Mouse (Mus musculus) embryonic facial prominence, embryonic 10.5 days (tissue): Measurements from ENCODE around the gene Zswim2. TPM values are rescaled to one million over a fixed set of nuclear protein-coding genes. Genes with fewer than 3 reads are reported as not detected.
A peak's percentile ranks its signal among the peaks of the same experiment; 100 is the strongest.
"Not testable (repeated sequence)": the region's sequence is repeated elsewhere in the genome, so short reads cannot be mapped to it uniquely, and the experiment has no call there.

Source experiments
- DNase-seq: peaks from one replicate; pipeline ENCODE4 v3.0.0-alpha.2; 2017; ENCODE audit warnings: low spot score
- H3K27ac ChIP-seq: fragments of 300-500 bp; sonication (generic); replicated peaks from 2 replicates; pipeline ENCODE4 v1.5.1; 2016; ENCODE audit warnings: mild to moderate bottlenecking
- H3K27me3 ChIP-seq: fragments of 300-500 bp; sonication (generic); replicated peaks from 2 replicates; pipeline ENCODE4 v1.6.1; 2016; ENCODE audit warnings: low read depth, mild to moderate bottlenecking; ENCODE audit not compliant: poor library complexity, severe bottlenecking
- H3K36me3 ChIP-seq: fragments of 300-500 bp; sonication (generic); replicated peaks from 2 replicates; pipeline ENCODE4 v1.6.1; 2016; ENCODE audit warnings: mild to moderate bottlenecking, moderate library complexity
- H3K4me1 ChIP-seq: fragments of 300-500 bp; sonication (generic); 2 replicates; pipeline ENCODE4 v1.6.1; 2016
- H3K4me3 ChIP-seq: fragments of 300-500 bp; sonication (generic); 2 replicates; pipeline ENCODE4 v1.5.1; 2016; ENCODE audit warnings: mild to moderate bottlenecking, moderate library complexity
- H3K9me3 ChIP-seq: fragments of 300-500 bp; sonication (generic); 2 replicates; pipeline ENCODE4 v1.6.1; 2016; ENCODE audit warnings: mild to moderate bottlenecking
- WGBS: fragments of 180-500 bp; shearing (Covaris S2); methylation state at CpG from one replicate; pipeline ENCODE4 v1.1.7; 2016; 5-methylcytosine and 5-hydroxymethylcytosine counted together
- polyA plus RNA-seq: library from polyadenylated mRNA; unstranded; fragments of >200 nt; fragmentation: Nextera tagmentation; extraction: Ambion mirVana; gene quantifications from 2 replicates; pipeline ENCODE4 v1.2.1, GENCODE M21; 2016

Zswim2 gene
- polyA plus RNA-seq = not detected in 2 replicates

GRCm38 (mm10) chr2:83940931-83941361 lies at the start of gene Zswim2:
Gene Zswim2, minus strand, starts transcription at chr2:83941228.
- Histone ChIP-seq H3K27ac (no peak within 1 kb of the TSS), H3K4me1 (peaks cover 7% of the 10 kb centered on the region), H3K36me3 (no peaks in the 10 kb centered on the region), H3K4me3 (peak within 1 kb of the TSS; percentile 49), H3K9me3 (no peaks in the 10 kb centered on the region), H3K27me3 (no peaks in the 10 kb centered on the region)
- WGBS = 1% methylated on average over 20 of the region's 20 CpGs
- DNase-seq = peak; percentile 80

DNA sequence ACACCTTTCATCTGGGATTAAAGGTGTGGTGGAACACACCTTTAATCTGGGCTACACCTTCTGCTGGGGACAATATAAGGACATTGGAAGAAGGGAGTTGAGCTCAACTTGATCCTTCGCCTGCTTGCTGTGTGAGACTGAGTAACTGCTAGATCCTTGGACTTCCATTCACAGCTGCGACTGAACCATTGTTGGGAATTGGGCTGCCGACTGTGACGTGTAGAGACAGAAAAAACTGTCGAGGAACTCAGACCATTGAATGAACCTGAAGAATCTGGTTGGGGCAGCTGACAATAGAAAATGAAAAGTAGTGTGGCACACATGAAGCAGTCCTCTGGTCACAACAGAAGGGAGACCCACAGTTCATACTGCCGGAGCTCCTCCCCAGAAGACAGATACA lies 49.2 kb upstream of the Zswim2 start, which contains the start of gene Gm13691:
Gm13691 (plus strand) TSS at position 301 of the 400 bp plus-strand sequence.
- H3K27ac ChIP-seq = not testable (repeated sequence)
- WGBS = no CpG with 5 or more reads among the region's 6 CpGs

GRCm38 (mm10) chr2:83984443-83984842 lies 43.4 kb upstream of the Zswim2 start, which contains the start of gene Gm13697:
Gene Gm13697, plus strand, starts transcription at chr2:83984743.
- H3K27me3 ChIP-seq, DNase-seq, H3K9me3 ChIP-seq, H3K27ac ChIP-seq, H3K4me3 ChIP-seq, H3K36me3 ChIP-seq, H3K4me1 ChIP-seq: not testable (repeated sequence)
- no CpG with 5 or more reads among the region's 6 CpGs for WGBS

More for the DNA sequence above, 49.2 kb upstream of the Zswim2 start, which contains the start of gene Gm13691:
- not testable (repeated sequence) for H3K4me1 ChIP-seq, H3K36me3 ChIP-seq, DNase-seq, H3K27me3 ChIP-seq, H3K9me3 ChIP-seq, H3K4me3 ChIP-seq

DNA sequence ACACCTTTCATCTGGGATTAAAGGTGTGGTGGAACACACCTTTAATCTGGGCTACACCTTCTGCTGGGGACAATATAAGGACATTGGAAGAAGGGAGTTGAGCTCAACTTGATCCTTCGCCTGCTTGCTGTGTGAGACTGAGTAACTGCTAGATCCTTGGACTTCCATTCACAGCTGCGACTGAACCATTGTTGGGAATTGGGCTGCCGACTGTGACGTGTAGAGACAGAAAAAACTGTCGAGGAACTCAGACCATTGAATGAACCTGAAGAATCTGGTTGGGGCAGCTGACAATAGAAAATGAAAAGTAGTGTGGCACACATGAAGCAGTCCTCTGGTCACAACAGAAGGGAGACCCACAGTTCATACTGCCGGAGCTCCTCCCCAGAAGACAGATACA lies 37.6 kb upstream of the Zswim2 start, which contains the start of gene Gm13694:
Gm13694 (plus strand) TSS at position 301 of the 400 bp plus-strand sequence.
- DNase-seq, H3K4me1 ChIP-seq, H3K27me3 ChIP-seq, H3K36me3 ChIP-seq, H3K9me3 ChIP-seq, H3K27ac ChIP-seq, H3K4me3 ChIP-seq: not testable (repeated sequence)
- WGBS = no CpG with 5 or more reads among the region's 6 CpGs

- WGBS = no CpG with 5 or more reads among the region's 6 CpGs
- not testable (repeated sequence) for H3K9me3 ChIP-seq, DNase-seq, H3K27ac ChIP-seq, H3K27me3 ChIP-seq, H3K4me1 ChIP-seq, H3K36me3 ChIP-seq, H3K4me3 ChIP-seq
Observed at GRCm38 (mm10) chr2:83972823-83973222, 31.8 kb upstream of the Zswim2 start, which contains the start of gene Gm13696. Gene Gm13696, plus strand, starts transcription at chr2:83973123.

GRCm38 (mm10) chr2:83967013-83967412 lies 26.0 kb upstream of the Zswim2 start, which contains the start of gene Gm13695:
Gene Gm13695, plus strand, starts transcription at chr2:83967313.
- not testable (repeated sequence) for H3K36me3 ChIP-seq, H3K9me3 ChIP-seq, DNase-seq, H3K4me1 ChIP-seq, H3K4me3 ChIP-seq, H3K27ac ChIP-seq, H3K27me3 ChIP-seq
- no CpG with 5 or more reads among the region's 6 CpGs for whole genome bisulfite sequencing

DNA sequence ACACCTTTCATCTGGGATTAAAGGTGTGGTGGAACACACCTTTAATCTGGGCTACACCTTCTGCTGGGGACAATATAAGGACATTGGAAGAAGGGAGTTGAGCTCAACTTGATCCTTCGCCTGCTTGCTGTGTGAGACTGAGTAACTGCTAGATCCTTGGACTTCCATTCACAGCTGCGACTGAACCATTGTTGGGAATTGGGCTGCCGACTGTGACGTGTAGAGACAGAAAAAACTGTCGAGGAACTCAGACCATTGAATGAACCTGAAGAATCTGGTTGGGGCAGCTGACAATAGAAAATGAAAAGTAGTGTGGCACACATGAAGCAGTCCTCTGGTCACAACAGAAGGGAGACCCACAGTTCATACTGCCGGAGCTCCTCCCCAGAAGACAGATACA lies 20.2 kb upstream of the Zswim2 start, which contains the start of gene Gm13693:
Gm13693 (plus strand) TSS at position 301 of the 400 bp plus-strand sequence.
- H3K36me3 ChIP-seq, H3K4me3 ChIP-seq, H3K9me3 ChIP-seq, H3K27me3 ChIP-seq, H3K27ac ChIP-seq, H3K4me1 ChIP-seq, DNase-seq: not testable (repeated sequence)
- WGBS = no CpG with 5 or more reads among the region's 6 CpGs

DNA sequence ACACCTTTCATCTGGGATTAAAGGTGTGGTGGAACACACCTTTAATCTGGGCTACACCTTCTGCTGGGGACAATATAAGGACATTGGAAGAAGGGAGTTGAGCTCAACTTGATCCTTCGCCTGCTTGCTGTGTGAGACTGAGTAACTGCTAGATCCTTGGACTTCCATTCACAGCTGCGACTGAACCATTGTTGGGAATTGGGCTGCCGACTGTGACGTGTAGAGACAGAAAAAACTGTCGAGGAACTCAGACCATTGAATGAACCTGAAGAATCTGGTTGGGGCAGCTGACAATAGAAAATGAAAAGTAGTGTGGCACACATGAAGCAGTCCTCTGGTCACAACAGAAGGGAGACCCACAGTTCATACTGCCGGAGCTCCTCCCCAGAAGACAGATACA lies 14.4 kb upstream of the Zswim2 start, which contains the start of gene Gm13698:
Gm13698 (plus strand) TSS at position 301 of the 400 bp plus-strand sequence.
- H3K36me3 ChIP-seq, H3K4me1 ChIP-seq, H3K27me3 ChIP-seq, H3K9me3 ChIP-seq, H3K27ac ChIP-seq, H3K4me3 ChIP-seq, DNase-seq: not testable (repeated sequence)
- no CpG with 5 or more reads among the region's 6 CpGs for WGBS

- WGBS = 69% methylated on average over 4 of the region's 4 CpGs
- no peaks in the 10 kb centered on the region for H3K36me3 ChIP-seq
- H3K9me3 ChIP-seq = no peaks in the 10 kb centered on the region
- no peak for DNase-seq
- H3K27ac ChIP-seq = no peak overlapping the region
- H3K27me3 ChIP-seq = no peaks in the 10 kb centered on the region
- H3K4me1 ChIP-seq = peaks cover 7% of the 10 kb centered on the region
- no peak overlapping the region for H3K4me3 ChIP-seq
Observed at GRCm38 (mm10) chr2:83941792-83942191, 764 bp upstream of the Zswim2 start.

GRCm38 (mm10) chr2:83941378-83941777 lies 350 bp upstream of the Zswim2 start:
- H3K4me3 ChIP-seq = peak overlapping the region; percentile 49
- 50% methylated on average over 3 of the region's 3 CpGs for WGBS
- H3K4me1 ChIP-seq = peaks cover 7% of the 10 kb centered on the region
- H3K9me3 ChIP-seq = no peaks in the 10 kb centered on the region
- H3K27me3 ChIP-seq = no peaks in the 10 kb centered on the region
- no peaks in the 10 kb centered on the region for H3K36me3 ChIP-seq
- H3K27ac ChIP-seq = no peak overlapping the region
- DNase-seq = no peak

- no peak for DNase-seq
- Histone ChIP-seq H3K36me3 (no peaks in the 10 kb centered on the region), H3K4me3 (no peak overlapping the region), H3K27ac (no peak overlapping the region), H3K27me3 (no peaks in the 10 kb centered on the region), H3K4me1 (peaks cover 6% of the 10 kb centered on the region; the same call in 1 of the 2 replicates), H3K9me3 (no peaks in the 10 kb centered on the region)
- WGBS = 37% methylated on average over 2 of the region's 2 CpGs
Observed at GRCm38 (mm10) chr2:83929478-83930088, 11.4 kb downstream of the Zswim2 start.

GRCm38 (mm10) chr2:83901896-83902540 lies 39.0 kb downstream of the Zswim2 start:
- DNase-seq = no peak
- WGBS = 78% methylated on average over 2 of the region's 2 CpGs
- H3K27ac ChIP-seq = no peak overlapping the region

GRCm38 (mm10) chr2:83893701-83894100 lies 47.3 kb downstream of the Zswim2 start:
- no peaks in the 10 kb centered on the region for H3K27me3 ChIP-seq
- H3K4me3 ChIP-seq = no peak overlapping the region
- no peaks in the 10 kb centered on the region for H3K4me1 ChIP-seq
- H3K9me3 ChIP-seq = no peaks in the 10 kb centered on the region
- no peaks in the 10 kb centered on the region for H3K36me3 ChIP-seq
- 91% methylated on average over 2 of the region's 2 CpGs for WGBS
- no peak overlapping the region for H3K27ac ChIP-seq
- no peak for DNase-seq

More at GRCm38 (mm10) chr2:83901896-83902540, 39.0 kb downstream of the Zswim2 start:
- Histone ChIP-seq H3K27me3 (no peaks in the 10 kb centered on the region), H3K4me3 (no peak overlapping the region), H3K36me3 (no peaks in the 10 kb centered on the region), H3K4me1 (no peaks in the 10 kb centered on the region), H3K9me3 (no peaks in the 10 kb centered on the region)
